Mouse (Mus musculus): ENCODE measurements around the gene Mfap2. TPM values are rescaled to one million over a fixed set of nuclear protein-coding genes. Genes with fewer than 3 reads are reported as not detected.

Gene Mfap2
- polyA plus RNA-seq, 2 experiments: 7.1 to 11.0 TPM

- peaks cover 6% of the 10 kb centered on the region for H3K36me3 ChIP-seq (replicated peaks; ENCODE audit: control insufficient read depth, insufficient read depth, low read depth)
- no peak overlapping the region for H3K4me2 ChIP-seq (ENCODE audit: low read depth)
- no peak overlapping the region for H3K4me3 ChIP-seq (ENCODE audit: insufficient read depth in 1 of 2, low read depth in 2 of 2, low read length in 2 of 2)
- no peaks in the 10 kb centered on the region for H3K9me3 ChIP-seq (ENCODE audit: control insufficient read depth, low read length)
- no peak overlapping the region for H3K9ac ChIP-seq (replicated peaks)
- H3K27me3 ChIP-seq (ENCODE audit: control insufficient read depth, insufficient read depth, low read length): no peaks in the 10 kb centered on the region
- ATAC-seq (ENCODE audit: insufficient read depth) (no peak), DNase-seq (ENCODE audit: low read depth in 3 of 3, low spot score in 3 of 3) (no peak)
- 39% methylated on average over 4 of the region's 4 CpGs for WGBS (ENCODE audit: insufficient replicate concordance)
- peaks cover 0 to 13% of the 10 kb centered on the region in 2 experiments; a peak in 2 of 4 replicates for H3K4me1 ChIP-seq (replicated peaks; ENCODE audit: control insufficient read depth in 2 of 2, insufficient read depth in 2 of 2, low read length in 1 of 2)
- TF ChIP-seq EP300 (IDR thresholded peaks at IDR 0.05; ENCODE audit: low read depth) (no peak), CTCF (IDR thresholded peaks at IDR 0.05; ENCODE audit: low read depth) (no peak)
- peak overlapping the region; percentile 16; the same call in 1 of the 2 replicates for H3K27ac ChIP-seq
These were observed 27.4 kb upstream of the Mfap2 start for GRCm38 (mm10) chr4:140982808-140983207.

- no peaks in the 10 kb centered on the region for H3K9me3 ChIP-seq (ENCODE audit: control insufficient read depth, low read length)
- DNase-seq (ENCODE audit: low read depth in 3 of 3, low spot score in 3 of 3) (peak; percentile 28 to 39 (median 39)), ATAC-seq (ENCODE audit: insufficient read depth) (peak; percentile 17; the same call in 1 of the 2 replicates)
- TF ChIP-seq EP300 (IDR thresholded peaks at IDR 0.05; ENCODE audit: low read depth) (no peak), CTCF (IDR thresholded peaks at IDR 0.05; ENCODE audit: low read depth) (no peak)
- no peak overlapping the region for H3K9ac ChIP-seq (replicated peaks)
- no peak overlapping the region for H3K27ac ChIP-seq
- H3K4me2 ChIP-seq (ENCODE audit: low read depth): no peak overlapping the region
- 1% methylated on average over 9 of the region's 9 CpGs for WGBS (ENCODE audit: insufficient replicate concordance)
- no peaks in the 10 kb centered on the region for H3K27me3 ChIP-seq (ENCODE audit: control insufficient read depth, insufficient read depth, low read length)
- no peak overlapping the region for H3K4me3 ChIP-seq (ENCODE audit: insufficient read depth in 1 of 2, low read depth in 2 of 2, low read length in 2 of 2)
- peaks cover 6% of the 10 kb centered on the region for H3K36me3 ChIP-seq (replicated peaks; ENCODE audit: control insufficient read depth, insufficient read depth, low read depth)
- peaks cover 0 to 13% of the 10 kb centered on the region in 2 experiments; a peak in 2 of 4 replicates for H3K4me1 ChIP-seq (replicated peaks; ENCODE audit: control insufficient read depth in 2 of 2, insufficient read depth in 2 of 2, low read length in 1 of 2)
These were observed 26.8 kb upstream of the Mfap2 start for GRCm38 (mm10) chr4:140983442-140983841.

GRCm38 (mm10) chr4:140984544-140984943 is 25.7 kb upstream of the Mfap2 start:
- Histone ChIP-seq H3K27ac (no peak overlapping the region), H3K4me1 (replicated peaks; ENCODE audit: control insufficient read depth in 2 of 2, insufficient read depth in 2 of 2, low read length in 1 of 2) (peaks cover 0 to 13% of the 10 kb centered on the region in 2 experiments; a peak in 2 of 4 replicates), H3K4me2 (ENCODE audit: low read depth) (no peak overlapping the region), H3K9ac (replicated peaks) (no peak overlapping the region), H3K4me3 (ENCODE audit: insufficient read depth in 1 of 2, low read depth in 2 of 2, low read length in 2 of 2) (no peak overlapping the region), H3K9me3 (ENCODE audit: control insufficient read depth, low read length) (no peaks in the 10 kb centered on the region), H3K36me3 (replicated peaks; ENCODE audit: control insufficient read depth, insufficient read depth, low read depth) (no peaks in the 10 kb centered on the region), H3K27me3 (ENCODE audit: control insufficient read depth, insufficient read depth, low read length) (no peaks in the 10 kb centered on the region)
- TF ChIP-seq CTCF (IDR thresholded peaks at IDR 0.05; ENCODE audit: low read depth) (no peak), EP300 (IDR thresholded peaks at IDR 0.05; ENCODE audit: low read depth) (no peak)
- WGBS (ENCODE audit: insufficient replicate concordance): 71% methylated on average over 6 of the region's 6 CpGs
- DNase-seq (ENCODE audit: low read depth in 3 of 3, low spot score in 3 of 3): no peak
- ATAC-seq (ENCODE audit: insufficient read depth): no peak

GRCm38 (mm10) chr4:140986024-140986710 is 24.1 kb upstream of the Mfap2 start:
- Histone ChIP-seq H3K4me3 (ENCODE audit: insufficient read depth in 1 of 2, low read depth in 2 of 2, low read length in 2 of 2) (peak overlapping the region; percentile 64 to 71), H3K9me3 (ENCODE audit: control insufficient read depth, low read length) (no peaks in the 10 kb centered on the region), H3K36me3 (replicated peaks; ENCODE audit: control insufficient read depth, insufficient read depth, low read depth) (no peaks in the 10 kb centered on the region), H3K9ac (replicated peaks) (no peak overlapping the region), H3K4me2 (ENCODE audit: low read depth) (peak overlapping the region; percentile 92), H3K27me3 (ENCODE audit: control insufficient read depth, insufficient read depth, low read length) (no peaks in the 10 kb centered on the region), H3K4me1 (replicated peaks; ENCODE audit: control insufficient read depth in 2 of 2, insufficient read depth in 2 of 2, low read length in 1 of 2) (peaks cover 0 to 13% of the 10 kb centered on the region in 2 experiments; a peak in 2 of 4 replicates), H3K27ac (no peak overlapping the region)
- ATAC-seq (ENCODE audit: insufficient read depth): peak; percentile 17; the same call in 1 of the 2 replicates
- TF ChIP-seq CTCF (IDR thresholded peaks at IDR 0.05; ENCODE audit: low read depth) (peak; percentile 46), EP300 (IDR thresholded peaks at IDR 0.05; ENCODE audit: low read depth) (no peak)
- no peak for DNase-seq (ENCODE audit: low read depth in 3 of 3, low spot score in 3 of 3)
- 27% methylated on average over 15 of the region's 15 CpGs for WGBS (ENCODE audit: insufficient replicate concordance)

GRCm38 (mm10) chr4:140986711-140987395 is 23.4 kb upstream of the Mfap2 start, which contains the start of gene Atp13a2:
TSS of gene Atp13a2 (plus strand) at chr4:140986873.
- peaks cover 0 to 13% of the 10 kb centered on the region in 2 experiments; a peak in 2 of 4 replicates for H3K4me1 ChIP-seq (replicated peaks; ENCODE audit: control insufficient read depth in 2 of 2, insufficient read depth in 2 of 2, low read length in 1 of 2)
- H3K36me3 ChIP-seq (replicated peaks; ENCODE audit: control insufficient read depth, insufficient read depth, low read depth): no peaks in the 10 kb centered on the region
- DNase-seq (ENCODE audit: low read depth in 3 of 3, low spot score in 3 of 3) (peak; percentile 61 to 62 (median 62)), ATAC-seq (ENCODE audit: insufficient read depth) (peak; percentile 79)
- H3K27ac ChIP-seq: no peak within 1 kb of the TSS
- peak within 1 kb of the TSS; percentile 68 to 71 for H3K4me3 ChIP-seq (ENCODE audit: insufficient read depth in 1 of 2, low read depth in 2 of 2, low read length in 2 of 2)
- H3K27me3 ChIP-seq (ENCODE audit: control insufficient read depth, insufficient read depth, low read length): no peaks in the 10 kb centered on the region
- TF ChIP-seq CTCF (IDR thresholded peaks at IDR 0.05; ENCODE audit: low read depth): no peak
- TF ChIP-seq EP300 (IDR thresholded peaks at IDR 0.05; ENCODE audit: low read depth): no peak
- WGBS (ENCODE audit: insufficient replicate concordance): under 1% methylated on average over 54 of the region's 58 CpGs
- H3K4me2 ChIP-seq (ENCODE audit: low read depth): peak within 1 kb of the TSS; percentile 92
- no peaks in the 10 kb centered on the region for H3K9me3 ChIP-seq (ENCODE audit: control insufficient read depth, low read length)
- peak within 1 kb of the TSS; percentile 63 for H3K9ac ChIP-seq (replicated peaks)
